Mouse (Mus musculus): ENCODE measurements around the gene Tie1.

DNA sequence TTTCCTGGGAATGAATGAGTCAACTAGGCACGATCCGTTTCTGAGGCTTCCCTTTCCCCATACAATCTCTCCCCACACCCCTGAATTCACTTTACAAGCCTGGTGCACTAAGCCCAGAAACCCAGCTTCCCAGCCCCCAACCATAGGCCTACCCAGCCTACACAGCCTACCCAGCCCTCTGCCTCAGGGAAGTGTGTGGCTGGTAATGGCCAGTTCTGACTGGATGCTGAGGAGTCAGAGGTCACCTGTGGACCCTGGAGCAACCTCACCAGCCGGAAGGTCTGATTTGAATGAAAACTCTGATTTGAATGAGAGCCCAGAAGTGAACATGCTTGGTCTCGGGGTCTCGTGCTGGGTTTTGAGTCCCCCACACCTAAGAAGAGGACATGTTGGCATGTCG, 37.9 kb upstream of the Tie1 start:
- TF ChIP-seq ZNF384 (IDR thresholded peaks at IDR 0.05; ENCODE audit: low read depth, low read length) = no peak
- no peak for TF ChIP-seq CHD2 (IDR thresholded peaks at IDR 0.05; ENCODE audit: low read depth, low read length)
- no peak for TF ChIP-seq ZC3H11A (IDR thresholded peaks at IDR 0.05; ENCODE audit: borderline replicate concordance, low read depth, low read length)
